Mouse (Mus musculus) yolk sac, embryonic 10.5 days (tissue): ENCODE measurements around the gene Sv2a.

Experiments used
- DNase-seq: peaks from one replicate; pipeline ENCODE4 v3.0.0-alpha.2; 2017; ENCODE audit warnings: low spot score

Gene Sv2a

GRCm38 (mm10) chr3:96180727-96181477, at the start of gene Sv2a:
Gene Sv2a (plus strand): TSS chr3:96181151.
- peak; percentile 34 for DNase-seq

GRCm38 (mm10) chr3:96132478-96132877, 48.5 kb upstream of the Sv2a start:
- DNase-seq = no peak

GRCm38 (mm10) chr3:96133327-96133905, 47.5 kb upstream of the Sv2a start:
- DNase-seq = peak; percentile 76

GRCm38 (mm10) chr3:96135011-96135410, 45.9 kb upstream of the Sv2a start:
- no peak for DNase-seq

- peak; percentile 37 for DNase-seq
These were observed 33.0 kb upstream of the Sv2a start for GRCm38 (mm10) chr3:96147950-96148349.

GRCm38 (mm10) chr3:96151836-96152235, 29.1 kb upstream of the Sv2a start:
- DNase-seq = no peak

- DNase-seq = no peak
These were observed 28.3 kb upstream of the Sv2a start for GRCm38 (mm10) chr3:96152611-96153010.

- no peak for DNase-seq
These were observed 25.4 kb upstream of the Sv2a start for GRCm38 (mm10) chr3:96155501-96155900.

- no peak for DNase-seq
These were observed 21.1 kb upstream of the Sv2a start for GRCm38 (mm10) chr3:96159820-96160219.

GRCm38 (mm10) chr3:96160222-96160802, 20.6 kb upstream of the Sv2a start:
- DNase-seq = peak; percentile 77

- peak; percentile 89 for DNase-seq
These were observed 20.0 kb upstream of the Sv2a start for GRCm38 (mm10) chr3:96160803-96161516.

- peak; percentile 78 for DNase-seq
These were observed 18.8 kb upstream of the Sv2a start, which contains the start of gene Mtmr11 for GRCm38 (mm10) chr3:96161869-96162840. Gene Mtmr11 (plus strand): TSS chr3:96162004.

GRCm38 (mm10) chr3:96163040-96163439, 17.9 kb upstream of the Sv2a start:
- DNase-seq = no peak

GRCm38 (mm10) chr3:96168466-96169158, 12.3 kb upstream of the Sv2a start:
- DNase-seq = no peak

- no peak for DNase-seq
These were observed 10.7 kb upstream of the Sv2a start for GRCm38 (mm10) chr3:96170276-96170675.

GRCm38 (mm10) chr3:96170976-96171545, 9.9 kb upstream of the Sv2a start:
- peak; percentile 27 for DNase-seq

GRCm38 (mm10) chr3:96171583-96172196, 9.3 kb upstream of the Sv2a start:
- no peak for DNase-seq

- DNase-seq = peak; percentile 97
These were observed 8.5 kb upstream of the Sv2a start, which contains the start of gene Sf3b4 for GRCm38 (mm10) chr3:96172197-96173178. Gene Sf3b4 (plus strand): TSS chr3:96172332.

- no peak for DNase-seq
These were observed 7.8 kb upstream of the Sv2a start for GRCm38 (mm10) chr3:96173185-96173584.
